In genomic region chr5:115652681-115653575, GRCm38 (mm10) we compare ENCODE assay signal across 8 mouse cellular contexts. TPM values are rescaled to one million over a fixed set of nuclear protein-coding genes. Genes with fewer than 3 reads are reported as not detected.
DNase-seq lines count a peak whose midpoint lies in the region; ATAC-seq and TF ChIP-seq lines count a peak whose summit lies in the region.

No protein-coding gene starts in this region.

- peak overlapping the region; percentile 45 for H3K4me3 ChIP-seq in embryonic facial prominence, embryonic 13.5 days
- H3K4me3 ChIP-seq in kidney, adult 2 months (ENCODE audit: insufficient read depth, low read depth, low read length), result peak overlapping the region; percentile 62
- H3K4me3 ChIP-seq in limb, embryonic 12.5 days (replicated peaks), result peak overlapping the region; percentile 40
- H3K4me3 ChIP-seq in midbrain, embryonic 15.5 days, result peak overlapping the region; percentile 41
- peak overlapping the region; percentile 52 for H3K4me3 ChIP-seq in spleen, adult 2 months (ENCODE audit: extremely low read depth, insufficient read depth, insufficient read length)

- TF ChIP-seq CTCF in kidney, adult 2 months (conservative IDR thresholded peaks at IDR 0.05; ENCODE audit: insufficient read depth, insufficient read length, low read depth, low read length), result peak; percentile 81
- TF ChIP-seq CTCF in spleen, adult 2 months (IDR thresholded peaks at IDR 0.05; ENCODE audit: extremely low read depth, insufficient read depth, insufficient read length, insufficient replicate concordance), result peak; percentile 91

- H3K4me1 ChIP-seq in embryonic facial prominence, embryonic 13.5 days, result peaks cover 12% of the 10 kb centered on the region
- H3K4me1 ChIP-seq in kidney, adult 2 months (ENCODE audit: control insufficient read depth, insufficient read depth, low read length), result peaks cover 4% of the 10 kb centered on the region; the same call in 1 of the 2 replicates
- peaks cover 11% of the 10 kb centered on the region for H3K4me1 ChIP-seq in limb, embryonic 12.5 days (replicated peaks)
- H3K4me1 ChIP-seq in midbrain, embryonic 15.5 days, result peaks cover 19% of the 10 kb centered on the region
- H3K4me1 ChIP-seq in spleen, adult 2 months (ENCODE audit: control insufficient read depth, insufficient read depth, insufficient read length), result peaks cover 4% of the 10 kb centered on the region; the same call in 1 of the 2 replicates

- peak; percentile 97 for ATAC-seq in embryonic facial prominence, embryonic 13.5 days (ENCODE audit: insufficient number of reproducible peaks, insufficient read depth, low FRiP score, low TSS enrichment, low read depth)
- peak; percentile 99 for ATAC-seq in limb, embryonic 12.5 days (ENCODE audit: insufficient number of reproducible peaks, insufficient read depth, low FRiP score, low TSS enrichment, low read depth)
- peak; percentile 99 for ATAC-seq in midbrain, embryonic 15.5 days (replicated peaks)

- peak overlapping the region; percentile 78 for H3K27ac ChIP-seq in embryonic facial prominence, embryonic 13.5 days
- peak overlapping the region; percentile 49 for H3K27ac ChIP-seq in kidney, adult 2 months (ENCODE audit: insufficient read depth, low read depth, low read length)
- no peak overlapping the region; the same call in 1 of the 2 replicates for H3K27ac ChIP-seq in limb, embryonic 12.5 days
- H3K27ac ChIP-seq in midbrain, embryonic 15.5 days, result peak overlapping the region; percentile 82
- peak overlapping the region; percentile 56 for H3K27ac ChIP-seq in spleen, adult 2 months (ENCODE audit: insufficient read depth, low read length)

- peaks cover 8% of the 10 kb centered on the region for H3K36me3 ChIP-seq in embryonic facial prominence, embryonic 13.5 days
- no peaks in the 10 kb centered on the region for H3K36me3 ChIP-seq in kidney, adult 2 months (ENCODE audit: control insufficient read depth, insufficient read depth, low read length)
- H3K36me3 ChIP-seq in limb, embryonic 12.5 days, result peaks cover 3% of the 10 kb centered on the region; the same call in 1 of the 2 replicates
- peaks cover 11% of the 10 kb centered on the region; the same call in 1 of the 2 replicates for H3K36me3 ChIP-seq in midbrain, embryonic 15.5 days (replicated peaks)
- H3K36me3 ChIP-seq in spleen, adult 2 months (ENCODE audit: control insufficient read depth, insufficient read depth, low read length), result no peaks in the 10 kb centered on the region

- peak; percentile 98 for DNase-seq in 3134 (ENCODE audit: extremely low read depth, insufficient read length, low spot score)
- peak; percentile 99 to 100 for DNase-seq in adrenal gland, postnatal 36 days
- peak; percentile 100 for DNase-seq in heart, adult 18-20 months
- DNase-seq in kidney, adult 2 months, result peak; percentile 100
- DNase-seq in spleen, adult 2 months (ENCODE audit: low read depth in 1 of 2, low spot score in 2 of 2), result peak; percentile 97 to 100

- no peaks in the 10 kb centered on the region for H3K9me3 ChIP-seq in embryonic facial prominence, embryonic 13.5 days
- H3K9me3 ChIP-seq in limb, embryonic 12.5 days, result no peaks in the 10 kb centered on the region
- no peaks in the 10 kb centered on the region for H3K9me3 ChIP-seq in midbrain, embryonic 15.5 days

- no peaks in the 10 kb centered on the region for H3K27me3 ChIP-seq in embryonic facial prominence, embryonic 13.5 days
- H3K27me3 ChIP-seq in kidney, adult 2 months (replicated peaks; ENCODE audit: control insufficient read depth, insufficient read depth, low read length), result no peaks in the 10 kb centered on the region
- H3K27me3 ChIP-seq in limb, embryonic 12.5 days, result no peaks in the 10 kb centered on the region
- H3K27me3 ChIP-seq in midbrain, embryonic 15.5 days (replicated peaks), result no peaks in the 10 kb centered on the region
- H3K27me3 ChIP-seq in spleen, adult 2 months (ENCODE audit: control insufficient read depth, insufficient read depth, low read length), result no peaks in the 10 kb centered on the region

- peak; percentile 74 for TF ChIP-seq POLR2A in kidney, adult 2 months (IDR thresholded peaks at IDR 0.05; ENCODE audit: low read depth, low read length)
- TF ChIP-seq POLR2A in spleen, adult 2 months (IDR thresholded peaks at IDR 0.05; ENCODE audit: low read depth, low read length), result peak; percentile 83; the same call in 1 of the 2 replicates

- peak overlapping the region; percentile 73 for H3K9ac ChIP-seq in embryonic facial prominence, embryonic 13.5 days
- H3K9ac ChIP-seq in limb, embryonic 12.5 days (replicated peaks), result peak overlapping the region; percentile 47
- H3K9ac ChIP-seq in midbrain, embryonic 15.5 days, result peak overlapping the region; percentile 60

- 2% methylated on average over 35 of the region's 35 CpGs for whole genome bisulfite sequencing in embryonic facial prominence, embryonic 13.5 days
- 2% methylated on average over 35 of the region's 35 CpGs for WGBS in kidney, adult 2 months
- WGBS in limb, embryonic 12.5 days, result 4% methylated on average over 35 of the region's 35 CpGs
- WGBS in midbrain, embryonic 15.5 days, result 5% methylated on average over 35 of the region's 35 CpGs
- 3% methylated on average over 35 of the region's 35 CpGs for WGBS in spleen, adult 2 months

- peak overlapping the region; percentile 66 for H3K4me2 ChIP-seq in embryonic facial prominence, embryonic 13.5 days
- peak overlapping the region; percentile 66 for H3K4me2 ChIP-seq in limb, embryonic 12.5 days
- peak overlapping the region; percentile 59 for H3K4me2 ChIP-seq in midbrain, embryonic 15.5 days

RNA-seq across cellular contexts. Expression of gene Rab35, which starts 21.2 kb away (rescaled TPM):
- total RNA-seq in adrenal gland, postnatal 36 days (2021), result 10 to 100 TPM; 62.9 to 68.8 TPM
- 13.1 and 15.9 TPM in 2 replicates for polyA plus RNA-seq in embryonic facial prominence, embryonic 13.5 days (2015; fragmentation: Nextera tagmentation; extraction: Ambion mirVana)
- 10 to 100 TPM; 45.7 to 46.6 TPM for total RNA-seq in heart, adult 18-20 months (2021)
- polyA plus RNA-seq in kidney, adult 2 months (2012; rRNA removed), result 50.3 and 52.5 TPM in 2 replicates
- polyA plus RNA-seq in limb, embryonic 12.5 days (2016; fragmentation: Nextera tagmentation; extraction: Ambion mirVana), result 14.5 and 17.7 TPM in 2 replicates
- polyA plus RNA-seq in midbrain, embryonic 15.5 days (2015; fragmentation: Nextera tagmentation; extraction: Ambion mirVana), result 18.7 and 19.2 TPM in 2 replicates
- polyA plus RNA-seq in spleen, adult 2 months (2012; rRNA removed), result 45.9 and 62.9 TPM in 2 replicates
